Mouse (Mus musculus) lung, postnatal 4 days (tissue): ENCODE data around the gene Rps8.

Experiments used
- DNase-seq, 2 experiments: peaks; one replicate each; pipeline ENCODE4 v3.0.0; 2021

Rps8 gene

DNA sequence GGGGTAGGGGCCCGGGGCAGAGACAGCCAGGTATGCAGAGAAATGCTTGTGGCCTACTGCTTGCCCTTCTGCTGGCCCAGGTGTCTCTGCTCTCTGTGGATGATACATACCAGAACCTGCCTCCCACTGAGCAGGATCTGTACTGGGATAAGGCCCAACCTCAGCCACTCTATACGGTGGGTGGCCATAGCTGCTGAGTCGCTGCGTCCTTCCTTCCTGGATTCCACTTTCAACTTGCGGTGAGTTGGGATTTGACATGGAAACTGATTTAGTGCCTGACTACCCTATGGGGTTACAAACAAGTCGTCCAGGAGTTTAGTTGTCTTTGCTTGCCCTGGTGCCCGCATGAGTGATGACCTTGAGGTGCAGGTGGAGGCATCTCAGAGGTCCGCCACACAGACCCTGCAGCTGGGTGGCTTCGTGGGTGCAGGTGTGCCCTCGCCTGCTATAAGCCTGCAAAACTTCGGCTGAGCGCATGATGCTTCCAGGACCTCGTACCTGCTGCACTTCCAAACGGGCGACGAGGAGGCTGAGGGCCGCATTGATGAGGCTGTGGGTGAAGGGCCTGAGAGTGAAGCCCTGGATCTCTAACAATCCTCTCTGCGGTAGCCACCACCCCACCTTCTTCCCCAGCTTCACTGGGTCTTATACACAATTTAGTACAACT is 7.9 kb downstream of the Rps8 start:
- peak in 1 of 2 experiments; percentile 22 for DNase-seq

DNA sequence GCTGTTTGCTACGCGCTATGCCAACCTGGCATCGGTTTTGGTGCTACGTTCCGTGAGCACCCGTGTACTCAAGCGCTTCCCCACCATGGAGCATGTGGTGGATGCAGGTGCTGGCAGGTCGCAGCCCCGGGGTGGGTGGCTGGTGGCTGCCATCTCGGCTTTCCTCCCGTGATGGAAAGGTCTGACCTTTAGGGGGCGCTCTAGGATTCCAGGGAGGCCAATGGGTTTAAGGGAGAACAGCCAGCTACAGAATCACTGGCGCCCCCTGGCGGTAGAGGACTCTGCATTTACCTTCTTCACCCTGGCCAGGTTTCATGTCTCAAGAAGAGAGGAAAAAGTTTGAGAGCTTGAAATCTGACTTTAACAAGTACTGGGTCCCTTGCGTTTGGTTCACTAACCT is 9.9 kb downstream of the Rps8 start:
- DNase-seq, result peak; percentile 88 to 93

DNA sequence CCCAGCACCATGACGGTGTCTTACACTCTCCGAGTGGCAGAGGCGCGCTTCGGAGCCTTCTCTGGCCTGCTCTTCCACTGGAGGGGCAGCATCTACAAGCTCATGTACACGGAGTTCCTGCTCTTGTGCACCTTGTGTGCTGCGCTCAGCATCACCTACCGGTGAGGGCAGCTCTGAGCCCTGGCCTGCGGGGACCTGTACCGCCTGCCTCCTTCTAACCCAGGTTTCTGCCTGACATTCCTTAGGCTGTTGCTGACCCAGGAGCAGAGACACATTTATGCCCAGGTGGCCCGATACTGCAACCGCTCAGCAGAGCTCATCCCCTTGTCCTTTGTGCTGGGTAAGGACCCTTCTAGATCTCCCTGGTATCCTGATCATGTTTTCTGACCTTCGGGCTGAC is 10.8 kb downstream of the Rps8 start:
- DNase-seq, result no peak

DNA sequence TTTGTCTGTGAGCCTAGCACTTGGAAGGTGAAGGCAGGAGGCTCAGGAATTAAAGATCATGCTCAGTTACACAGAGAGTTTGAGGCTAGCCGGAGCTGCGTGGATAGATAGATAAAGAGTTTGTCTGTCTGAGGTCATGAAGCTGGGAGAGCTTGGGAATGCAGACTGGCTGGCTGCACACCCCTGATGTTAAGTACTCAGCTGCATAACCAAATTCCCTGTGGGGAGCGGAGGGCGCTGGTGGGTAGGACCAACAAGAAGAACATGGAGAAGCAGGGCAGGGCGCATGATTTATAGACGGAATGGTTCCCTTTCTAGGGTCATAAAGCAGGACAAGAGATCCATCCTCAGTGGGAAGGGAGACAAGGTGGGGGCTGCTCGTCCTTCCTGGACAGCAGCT is 13.0 kb downstream of the Rps8 start:
- DNase-seq, result no peak

DNA sequence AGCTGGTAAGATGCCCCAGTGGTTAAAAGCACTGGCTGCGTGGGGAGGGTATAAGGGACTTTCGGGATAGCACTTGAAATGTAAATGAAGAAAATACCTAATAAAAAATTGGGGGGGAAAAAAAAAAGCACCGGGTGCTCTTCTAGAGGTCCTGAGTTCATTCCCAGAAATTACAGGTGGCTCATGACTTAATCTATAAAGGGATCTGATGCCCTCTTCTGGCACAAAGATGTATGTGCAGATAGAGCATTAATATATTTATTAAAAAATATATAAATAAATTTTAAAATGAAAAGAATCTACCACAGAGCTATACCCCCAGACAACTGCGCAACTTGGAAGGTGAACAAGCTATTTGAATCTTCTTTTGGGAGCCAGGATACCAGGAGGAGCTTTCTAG is 15.4 kb downstream of the Rps8 start:
- DNase-seq, result no peak

DNA sequence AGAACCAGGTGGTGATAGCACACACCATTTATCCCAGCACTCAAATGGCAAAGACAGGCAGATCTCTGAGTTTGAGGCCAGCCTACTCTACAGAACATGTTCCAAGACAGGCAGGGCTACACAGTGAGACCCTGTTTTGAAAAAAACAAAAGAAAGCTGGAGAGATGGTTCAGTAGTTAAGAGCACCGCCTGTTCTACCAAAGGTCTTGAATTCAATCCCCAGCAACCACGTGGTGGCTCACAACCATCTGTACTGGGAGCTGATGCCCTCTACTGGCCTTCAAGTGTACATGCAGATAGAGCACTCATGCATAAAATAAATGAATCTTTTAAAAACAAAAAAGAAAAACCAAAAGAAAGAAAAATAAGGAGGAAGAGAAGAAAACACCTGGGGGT is 16.8 kb downstream of the Rps8 start:
- DNase-seq, result peak in 1 of 2 experiments; percentile 59

DNA sequence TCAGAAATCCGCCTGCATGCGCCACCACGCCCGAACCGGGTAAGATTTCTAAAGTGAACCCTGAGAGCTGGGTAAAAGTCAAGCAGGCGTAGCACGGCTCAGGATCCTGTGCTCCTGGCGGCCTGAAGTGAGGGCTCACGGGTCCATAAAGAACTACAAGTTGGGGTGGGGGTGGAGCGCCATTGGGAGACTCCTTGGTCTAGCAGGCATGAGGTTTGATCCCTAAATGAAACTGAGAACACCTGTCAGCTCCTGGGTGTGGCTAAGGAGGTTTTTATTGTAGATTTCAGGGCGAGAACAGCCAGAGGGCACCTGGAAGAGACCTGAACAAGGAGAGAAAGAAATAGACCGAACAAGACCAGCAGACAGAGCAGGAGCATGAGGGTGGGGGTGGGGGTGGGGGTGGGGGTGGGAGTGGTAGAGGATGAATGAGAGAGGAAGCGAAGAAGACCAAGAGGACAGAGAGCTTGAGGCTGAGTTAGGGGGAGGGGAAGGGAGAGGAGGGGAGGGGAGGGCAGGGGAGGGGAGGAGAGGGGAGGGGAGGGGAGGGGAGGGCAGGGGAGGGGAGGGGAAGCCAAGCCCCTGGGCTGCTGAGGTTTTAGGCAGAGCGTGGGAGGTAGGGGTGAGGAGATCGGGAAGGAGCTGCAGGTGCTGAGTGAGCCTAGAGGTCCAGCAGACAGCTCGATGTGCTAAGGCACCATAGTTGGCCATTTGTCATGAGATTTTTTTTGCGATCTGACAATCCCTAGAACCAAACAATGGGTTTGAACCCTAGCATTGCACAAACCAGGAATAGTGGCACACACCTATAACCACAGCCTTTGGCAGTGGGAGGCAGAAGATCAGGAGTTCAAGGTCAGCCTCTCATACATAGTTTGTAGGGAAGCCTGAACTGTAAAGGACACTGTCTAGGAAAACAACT is 17.5 kb downstream of the Rps8 start:
- DNase-seq, result no peak

DNA sequence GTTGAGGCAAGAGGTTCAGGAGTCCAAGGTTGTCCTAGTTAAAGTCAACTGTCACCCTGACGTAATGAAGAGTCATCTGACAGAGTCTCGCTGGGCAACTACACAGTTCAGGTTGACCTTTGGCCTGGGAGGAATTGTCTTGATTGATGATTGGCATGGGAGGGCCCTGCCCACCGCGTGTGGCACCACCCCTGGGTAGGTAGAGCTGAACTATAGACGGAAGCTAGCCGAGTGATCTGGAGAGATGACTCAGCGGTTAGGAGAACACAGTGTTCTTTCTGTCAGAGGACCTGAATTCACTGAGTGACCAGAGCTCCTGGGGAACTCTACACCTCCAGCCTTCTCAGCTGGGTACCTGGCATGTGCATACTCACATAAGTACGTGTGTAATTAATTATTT is 20.0 kb downstream of the Rps8 start:
- DNase-seq, result peak; percentile 57 to 64

DNA sequence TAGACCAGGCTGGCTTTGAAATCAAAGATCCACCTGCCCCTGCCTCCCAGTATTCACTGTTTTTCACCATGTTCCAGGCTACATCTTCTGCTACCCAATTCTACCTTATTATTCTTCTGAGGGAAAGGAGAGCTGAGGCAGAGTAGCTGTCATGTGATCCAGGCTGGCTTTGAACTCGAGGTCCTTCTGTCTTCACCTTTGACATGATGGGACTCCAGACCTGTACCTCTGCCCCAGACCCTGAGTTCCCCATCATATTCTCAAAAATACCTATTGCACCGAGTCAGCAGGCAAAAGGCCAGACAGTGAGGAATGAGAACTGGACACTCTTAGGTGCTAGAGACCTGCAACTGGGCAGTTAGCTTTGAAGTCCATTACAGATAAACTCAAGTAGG is 21.4 kb downstream of the Rps8 start:
- DNase-seq, result no peak

DNA sequence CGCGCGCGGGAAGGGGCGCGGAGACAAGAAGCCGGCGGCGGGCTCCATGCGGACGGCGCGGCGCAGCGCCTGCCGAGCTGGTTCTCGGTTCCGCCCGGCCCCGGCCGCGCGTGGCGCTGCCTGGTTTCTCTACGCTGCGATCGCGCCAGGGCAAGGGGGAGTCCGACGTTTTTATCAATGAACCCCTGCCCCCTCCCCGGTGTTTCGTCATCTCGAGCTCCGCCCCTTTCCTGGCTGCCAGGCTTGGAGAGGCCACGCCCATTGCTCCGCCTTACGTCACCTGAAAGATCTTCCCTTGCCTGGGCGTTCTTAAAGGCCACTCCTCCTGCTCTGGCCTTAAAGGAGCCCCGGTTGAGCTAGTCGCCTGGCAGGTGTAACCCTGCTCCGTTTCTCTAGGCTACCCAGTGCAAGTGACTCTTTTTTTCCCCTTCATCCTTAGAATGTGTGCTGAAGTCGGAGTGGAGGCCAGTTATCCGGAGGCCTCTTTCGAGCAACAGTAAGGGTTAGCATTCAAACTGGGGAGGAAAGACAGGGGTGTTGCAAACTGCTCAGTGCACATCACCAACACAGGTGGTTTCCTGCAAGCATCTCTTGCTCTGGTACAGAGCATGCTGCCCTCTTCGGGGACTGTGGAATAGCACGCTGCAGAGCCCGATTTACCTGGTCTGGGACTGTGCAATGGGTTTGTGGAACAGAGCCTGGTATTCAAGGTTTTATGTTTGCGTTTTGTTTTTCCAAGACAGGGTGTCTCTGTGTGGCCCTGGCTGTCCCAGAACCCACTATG is 22.0 kb downstream of the Rps8 start, which contains the start of gene Plk3:
Gene Plk3 (minus strand): TSS at position 147 of the 784 bp plus-strand sequence.
- DNase-seq, result peak; percentile 96 to 98

DNA sequence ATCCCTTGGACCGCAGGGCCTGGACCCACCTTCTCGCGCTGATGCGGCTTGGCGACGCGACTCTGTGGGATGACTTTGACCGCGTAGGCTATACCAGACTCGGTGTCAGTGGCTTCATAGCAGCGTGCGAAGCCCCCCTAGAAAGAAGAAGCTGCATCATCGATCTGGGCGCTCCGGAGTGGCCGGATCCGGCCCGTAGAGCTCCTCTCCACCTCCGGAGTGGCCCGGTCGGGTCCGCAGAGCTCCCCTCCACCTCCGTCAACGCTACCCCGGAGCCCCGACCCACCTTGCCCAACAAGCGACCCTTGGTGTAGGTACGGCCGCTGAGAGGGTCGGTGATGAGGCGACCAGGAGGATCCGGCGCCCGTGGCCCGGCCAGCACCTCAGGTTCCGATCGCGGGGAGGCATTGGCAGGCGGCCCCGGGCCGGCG is 22.7 kb downstream of the Rps8 start:
- peak in 1 of 2 experiments; percentile 19 for DNase-seq

DNA sequence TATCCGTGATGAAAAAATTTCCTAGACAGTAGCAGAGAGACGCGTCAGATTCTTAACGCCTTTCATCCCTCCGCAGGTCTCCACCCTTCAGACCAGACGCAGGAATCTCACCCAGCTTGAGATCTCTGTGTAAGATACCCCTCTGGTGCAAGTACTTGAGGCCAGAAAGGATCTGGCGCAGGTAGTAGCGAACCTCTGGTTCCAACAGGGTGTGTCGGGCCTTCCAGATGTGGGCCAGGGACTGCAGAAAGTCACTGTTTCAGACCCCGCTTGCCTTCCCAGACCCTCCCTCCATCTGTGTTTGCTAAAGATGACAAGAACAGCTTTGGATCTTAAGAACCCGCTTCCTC is 23.3 kb downstream of the Rps8 start:
- no peak for DNase-seq

DNA sequence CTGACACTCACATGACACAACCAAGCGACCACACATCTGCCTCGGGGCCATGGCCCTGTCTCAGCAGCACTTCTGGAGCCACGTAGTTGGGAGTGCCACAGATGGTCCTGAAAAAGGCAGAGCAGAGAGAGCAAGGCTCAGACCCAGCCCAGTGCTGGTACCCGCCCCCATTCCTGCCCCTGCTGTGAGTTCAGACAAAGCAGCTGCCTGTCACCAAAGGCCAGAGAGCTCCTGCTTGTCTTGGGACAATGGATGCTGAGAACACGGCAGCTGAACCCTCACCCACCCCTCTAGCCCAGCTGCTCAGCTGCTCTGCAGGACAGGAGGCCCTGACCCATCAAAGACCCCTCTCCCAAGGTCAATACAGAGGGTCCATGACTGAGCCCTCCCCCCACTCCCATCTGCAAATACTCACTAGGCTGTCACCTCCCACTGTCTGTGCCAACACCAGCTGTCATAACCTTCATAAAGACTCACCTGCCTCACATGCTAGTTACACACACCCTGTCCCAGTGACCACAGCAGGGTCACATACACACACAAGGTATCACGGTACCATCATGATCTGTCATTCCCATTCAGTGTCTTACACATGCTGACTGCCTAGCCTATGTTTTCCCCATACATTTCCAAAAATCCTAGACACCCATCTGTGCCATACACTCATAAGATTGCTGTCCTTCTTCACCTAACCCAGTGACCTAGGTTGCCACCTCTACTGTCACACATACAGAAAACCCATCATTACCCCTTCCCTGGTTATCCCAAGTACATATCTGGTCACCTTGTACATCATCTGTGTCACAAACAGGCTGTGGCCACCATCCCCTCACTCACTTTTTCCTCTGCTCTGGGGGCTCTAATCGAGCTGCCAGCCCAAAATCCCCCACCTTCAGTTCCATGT is 23.9 kb downstream of the Rps8 start:
- peak; percentile 55 to 78 for DNase-seq

DNA sequence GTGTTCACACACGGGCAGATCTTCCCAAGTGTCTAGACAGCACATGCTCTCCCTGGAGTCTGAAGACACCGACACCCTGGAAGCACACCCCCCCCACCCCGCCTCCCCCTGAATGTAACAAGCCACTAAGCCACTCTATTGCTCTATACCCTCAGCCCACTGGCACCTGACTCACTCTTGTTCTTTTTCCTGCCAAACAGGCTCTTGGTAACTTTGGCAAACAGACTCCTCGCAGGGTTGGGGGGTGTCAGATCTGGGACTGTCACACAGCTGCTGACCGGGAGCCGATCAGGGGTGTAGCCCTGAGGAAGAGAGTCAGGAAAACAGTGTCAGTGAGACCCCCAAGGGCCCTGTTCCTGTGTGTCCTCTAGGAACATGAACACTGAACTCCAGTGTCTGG is 24.8 kb downstream of the Rps8 start:
- DNase-seq, result no peak

DNA sequence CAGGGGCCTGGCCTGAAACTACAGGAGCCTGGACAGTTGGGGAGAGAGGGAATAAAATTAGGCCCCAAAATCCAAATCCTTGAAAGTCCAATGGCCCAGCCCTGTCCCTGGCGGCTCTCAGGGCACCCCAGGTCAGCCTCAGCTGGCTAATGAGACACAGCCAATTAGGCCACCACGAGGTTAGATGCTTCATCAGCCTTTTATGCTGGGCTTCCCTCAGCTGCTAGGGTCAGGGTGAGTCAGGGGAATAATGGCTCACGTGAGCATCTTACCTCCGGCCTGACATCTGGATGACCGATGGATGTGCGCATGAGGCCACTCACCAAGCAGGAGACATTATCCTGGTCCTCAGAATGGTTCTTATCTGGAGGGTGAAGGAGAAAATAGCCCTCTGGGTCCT is 25.3 kb downstream of the Rps8 start:
- no peak for DNase-seq

DNA sequence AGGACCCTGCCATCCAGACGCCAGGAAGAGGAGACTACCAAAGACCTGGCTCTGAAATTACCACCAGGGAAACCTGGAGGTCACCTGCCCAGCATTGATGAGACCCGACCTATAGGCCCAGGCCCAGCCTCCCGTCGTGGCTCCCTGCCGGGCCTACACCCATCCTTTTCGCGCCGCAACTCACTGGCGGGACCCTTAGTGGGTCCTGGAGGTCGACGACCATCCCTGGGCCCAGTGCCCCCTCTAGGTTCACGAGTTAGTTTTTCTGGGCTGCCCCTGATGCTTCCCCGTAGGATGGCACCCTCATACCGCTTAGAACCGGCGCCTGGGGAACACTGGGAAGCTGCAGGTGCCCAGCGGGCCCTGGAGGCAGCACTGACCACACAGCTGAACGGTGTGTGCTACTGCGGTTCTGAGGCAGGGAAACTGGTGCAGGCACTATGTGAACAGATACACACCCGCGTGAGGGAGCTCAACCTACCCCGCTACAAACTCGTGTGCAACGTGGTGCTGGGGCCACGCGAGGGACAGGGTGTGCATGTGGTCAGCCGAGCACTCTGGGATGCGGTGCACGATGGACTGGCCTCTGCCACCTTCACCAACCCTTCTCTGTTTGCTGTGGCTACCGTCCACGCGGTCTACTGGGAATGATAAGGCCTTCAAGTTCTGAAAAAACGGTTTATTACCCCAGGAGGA is 27.9 kb downstream of the Rps8 start:
- DNase-seq, result no peak

DNA sequence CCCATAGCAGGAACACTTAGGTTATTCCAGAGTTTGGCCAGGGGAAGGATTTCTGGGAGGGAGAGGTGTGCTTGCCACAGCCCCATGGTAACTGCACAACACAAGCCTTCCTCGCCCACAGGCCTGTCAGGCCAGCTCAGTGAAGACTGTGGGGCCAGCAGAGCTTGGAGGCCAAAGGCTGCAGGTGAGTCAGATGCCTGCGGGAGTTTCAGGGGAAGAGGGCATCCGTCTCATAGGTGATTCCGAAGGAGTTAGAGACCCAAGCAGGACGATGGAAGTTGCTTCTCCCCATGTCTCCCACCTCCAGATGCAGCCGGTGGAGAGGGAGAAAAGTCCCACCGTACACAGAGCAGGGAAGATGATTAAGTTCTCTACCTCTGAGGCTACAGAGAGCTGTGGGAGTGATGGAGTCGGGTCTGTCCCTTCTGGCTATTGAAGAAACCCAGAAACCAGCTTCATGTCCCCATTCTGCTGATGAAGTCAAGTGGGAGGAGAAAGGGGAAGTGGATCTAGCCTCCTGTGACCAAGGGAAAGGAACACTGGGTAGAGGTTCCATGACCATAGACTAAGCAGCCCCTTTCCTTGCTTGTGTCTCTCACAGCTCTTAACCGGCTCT is 29.3 kb downstream of the Rps8 start, which contains the start of gene Tctex1d4:
Gene Tctex1d4 (plus strand): TSS at position 120 of the 616 bp plus-strand sequence.
- peak; percentile 26 to 38 for DNase-seq

DNA sequence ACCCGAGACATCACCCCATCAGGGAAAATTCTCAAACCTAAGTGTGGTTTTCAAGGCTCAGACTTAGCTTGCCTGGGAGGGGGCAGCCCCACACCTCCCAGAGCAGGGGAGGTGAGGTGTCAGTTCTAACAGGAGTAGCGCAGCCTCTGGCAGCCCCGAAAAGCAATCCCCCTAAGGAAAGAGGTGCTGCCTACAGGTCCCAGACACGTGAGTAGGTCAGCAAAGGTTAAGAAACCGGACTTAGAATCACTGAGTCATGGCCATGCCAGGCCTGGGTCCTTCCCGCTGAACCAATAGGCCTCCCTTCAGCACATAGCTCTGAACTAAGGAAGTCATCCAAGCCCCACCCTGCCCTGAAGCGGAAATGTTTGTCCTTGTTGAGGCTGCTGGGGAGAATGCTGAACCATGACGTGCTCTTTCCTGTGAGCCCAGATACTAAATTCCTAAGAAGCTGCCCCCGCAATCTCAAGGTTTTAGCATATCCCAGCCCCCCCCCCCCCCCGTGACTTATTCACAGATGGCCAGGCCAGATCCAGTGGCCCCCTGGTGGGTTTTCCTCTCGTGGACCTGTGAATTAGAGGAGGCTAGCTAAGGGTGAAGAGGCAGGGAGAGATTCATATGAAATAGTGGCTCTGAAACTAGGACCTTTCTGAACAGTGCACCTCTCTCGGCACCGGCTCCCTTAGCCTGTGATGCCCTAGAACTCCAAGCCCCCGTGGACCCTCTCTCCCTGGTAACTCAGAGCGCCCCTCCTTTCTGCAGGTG is 30.0 kb downstream of the Rps8 start:
- peak; percentile 87 to 90 for DNase-seq

DNA sequence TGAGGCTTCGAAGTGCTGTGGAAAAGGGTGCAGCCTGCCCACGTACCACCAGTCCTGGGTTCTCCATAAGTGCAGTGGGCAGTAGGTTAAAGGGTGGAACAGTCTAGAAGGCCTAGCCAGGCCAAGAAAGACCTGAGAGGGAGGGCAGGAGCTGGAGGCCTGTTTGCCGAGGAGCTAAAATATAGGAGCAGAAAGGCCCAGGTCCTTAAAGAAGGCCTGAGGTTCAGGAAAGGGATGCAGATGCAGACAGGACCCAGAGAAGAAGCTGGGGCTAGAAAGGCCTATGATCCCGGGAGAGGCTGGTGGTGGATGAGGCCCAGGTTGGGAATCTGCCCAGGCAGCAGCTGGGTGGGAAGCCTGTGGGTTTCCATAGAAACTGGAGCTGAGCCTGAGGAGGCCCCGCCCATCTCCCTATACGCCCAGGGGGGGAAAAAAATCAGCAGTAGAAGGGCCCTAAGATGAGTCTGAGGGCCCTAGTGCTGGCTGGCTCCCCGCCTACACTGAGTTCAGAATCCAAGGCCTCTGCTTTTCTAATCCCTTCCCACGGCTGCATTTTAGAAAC is 30.6 kb downstream of the Rps8 start, which contains the start of gene Btbd19:
Gene Btbd19 (minus strand): TSS at position 378 of the 562 bp plus-strand sequence.
- peak; percentile 79 to 90 for DNase-seq
